Mouse (Mus musculus): ENCODE data around the gene Lancl3. TPM values are rescaled to one million over a fixed set of nuclear protein-coding genes. Genes with fewer than 3 reads are reported as not detected.

Gene Lancl3
- polyA plus RNA-seq (2014; fragmentation: Illumina TruSeq; extraction: RNeasy Lipid Tissue Mini Kit (QIAGEN cat#74804); ENCODE audit: low replicate concordance) = 0.45 TPM

GRCm38 (mm10) chrX:9199761-9200371 is at the start of gene Lancl3:
Gene Lancl3, plus strand, starts transcription at chrX:9199902.

GRCm38 (mm10) chrX:9256766-9257165 is 57.1 kb downstream of the Lancl3 start, which contains the start of gene Gm14862:
Gene Gm14862, minus strand, starts transcription at chrX:9256899.

GRCm38 (mm10) chrX:9272460-9273361 is 73.0 kb downstream of the Lancl3 start, which contains the start of gene Xk:
Gene Xk, plus strand, starts transcription at chrX:9272756.

GRCm38 (mm10) chrX:9283464-9283863 is 83.8 kb downstream of the Lancl3 start, which contains the start of gene H2al1m:
Gene H2al1m, plus strand, starts transcription at chrX:9283764.

Other genes with a start within 250 kb of the Lancl3 start
- gene Fthl17b, start 236.9 kb upstream of the Lancl3 start, polyA plus RNA-seq (2014; fragmentation: Illumina TruSeq; extraction: RNeasy Lipid Tissue Mini Kit (QIAGEN cat#74804); ENCODE audit: low replicate concordance) = not detected
- not detected for gene Fthl17c, start 223.3 kb upstream of the Lancl3 start, polyA plus RNA-seq (2014; fragmentation: Illumina TruSeq; extraction: RNeasy Lipid Tissue Mini Kit (QIAGEN cat#74804); ENCODE audit: low replicate concordance)
- not detected for gene Fthl17d, start 213.1 kb upstream of the Lancl3 start, polyA plus RNA-seq (2014; fragmentation: Illumina TruSeq; extraction: RNeasy Lipid Tissue Mini Kit (QIAGEN cat#74804); ENCODE audit: low replicate concordance)
- not detected for gene Fthl17e, start 166.4 kb upstream of the Lancl3 start, polyA plus RNA-seq (2014; fragmentation: Illumina TruSeq; extraction: RNeasy Lipid Tissue Mini Kit (QIAGEN cat#74804); ENCODE audit: low replicate concordance)
- not detected for gene Fthl17f, start 136.9 kb upstream of the Lancl3 start, polyA plus RNA-seq (2014; fragmentation: Illumina TruSeq; extraction: RNeasy Lipid Tissue Mini Kit (QIAGEN cat#74804); ENCODE audit: low replicate concordance)
- not detected for gene 4930402K13Rik, start 95.3 kb upstream of the Lancl3 start, polyA plus RNA-seq (2014; fragmentation: Illumina TruSeq; extraction: RNeasy Lipid Tissue Mini Kit (QIAGEN cat#74804); ENCODE audit: low replicate concordance)
- gene Gm14862, start 57.0 kb downstream of the Lancl3 start, polyA plus RNA-seq (2014; fragmentation: Illumina TruSeq; extraction: RNeasy Lipid Tissue Mini Kit (QIAGEN cat#74804); ENCODE audit: low replicate concordance) = not detected
- gene Xk, start 72.9 kb downstream of the Lancl3 start, polyA plus RNA-seq (2014; fragmentation: Illumina TruSeq; extraction: RNeasy Lipid Tissue Mini Kit (QIAGEN cat#74804); ENCODE audit: low replicate concordance) = 26.5 TPM
- gene H2al1m, start 83.9 kb downstream of the Lancl3 start, polyA plus RNA-seq (2014; fragmentation: Illumina TruSeq; extraction: RNeasy Lipid Tissue Mini Kit (QIAGEN cat#74804); ENCODE audit: low replicate concordance) = not detected
- not detected for gene H2al1k, start 150.7 kb downstream of the Lancl3 start, polyA plus RNA-seq (2014; fragmentation: Illumina TruSeq; extraction: RNeasy Lipid Tissue Mini Kit (QIAGEN cat#74804); ENCODE audit: low replicate concordance)